In genomic region chr1:172048241-172048734, GRCm38 (mm10) we compare ENCODE assay signal across 9 mouse cellular contexts. TPM values are rescaled to one million over a fixed set of nuclear protein-coding genes. Genes with fewer than 3 reads are reported as not detected.
A peak's percentile ranks its signal among the peaks of the same experiment; 100 is the strongest.
DNase-seq lines count a peak whose midpoint lies in the region; ATAC-seq and TF ChIP-seq lines count a peak whose summit lies in the region.
"Had no signal": no experiment of that assay in that cellular context is flagged by ENCODE, and none has a peak within 500 bp of the region (broad histone marks: within the 10 kb centered on the region; RNA-seq: fewer than 3 reads in every experiment).

No protein-coding gene starts in this region.

- TF ChIP-seq CTCF in lung, postnatal 0 days (IDR thresholded peaks at IDR 0.05): no peak

- peaks cover 6% of the 10 kb centered on the region; the same call in 1 of the 2 replicates for H3K27me3 ChIP-seq in lung, postnatal 0 days (replicated peaks; ENCODE audit: insufficient read depth, low read length)
- H3K27me3 ChIP-seq in limb, embryonic 10.5 days (ENCODE audit: low read depth, poor library complexity, severe bottlenecking): peaks cover 57% of the 10 kb centered on the region
- H3K27me3 ChIP-seq in stomach, embryonic 16.5 days (ENCODE audit: control insufficient read depth, insufficient read depth, low read length): peaks cover 9% of the 10 kb centered on the region

- no peak for TF ChIP-seq EP300 in lung, postnatal 0 days (IDR thresholded peaks at IDR 0.05)

- peak overlapping the region; percentile 36 for H3K4me2 ChIP-seq in lung, postnatal 0 days (replicated peaks; ENCODE audit: low read depth, low read length)
- no peak overlapping the region for H3K4me2 ChIP-seq in stomach, embryonic 16.5 days (ENCODE audit: low read depth, low read length)

- no peak for ATAC-seq in lung, postnatal 0 days
- ATAC-seq in stomach, embryonic 16.5 days (ENCODE audit: insufficient read depth, low FRiP score): peak; percentile 11; the same call in 1 of the 2 replicates

- peak overlapping the region; percentile 9; the same call in 1 of the 2 replicates for H3K27ac ChIP-seq in lung, postnatal 0 days (ENCODE audit: low read length)
- H3K27ac ChIP-seq in limb, embryonic 10.5 days: peak overlapping the region; percentile 46
- no peak overlapping the region; the same call in 1 of the 2 replicates for H3K27ac ChIP-seq in stomach, embryonic 16.5 days (ENCODE audit: low read length)

- no peak overlapping the region for H3K4me3 ChIP-seq in lung, postnatal 0 days (ENCODE audit: low read depth, low read length)
- peak overlapping the region; percentile 0; the same call in 1 of the 2 replicates for H3K4me3 ChIP-seq in limb, embryonic 10.5 days
- H3K4me3 ChIP-seq in stomach, embryonic 16.5 days (replicated peaks; ENCODE audit: low read length): 0 out of 2 replicates have a peak overlapping the region, but pooled peaks have one; percentile 7

- 18% methylated on average over 6 of the region's 6 CpGs for WGBS in lung, postnatal 0 days
- WGBS in limb, embryonic 10.5 days: 41% methylated on average over 6 of the region's 6 CpGs
- WGBS in stomach, embryonic 16.5 days: 31% methylated on average over 6 of the region's 6 CpGs

- no peak overlapping the region for H3K9ac ChIP-seq in lung, postnatal 0 days (replicated peaks; ENCODE audit: low read depth)
- no peak overlapping the region for H3K9ac ChIP-seq in stomach, embryonic 16.5 days (ENCODE audit: low read length)

- H3K9me3 ChIP-seq in lung, postnatal 0 days (ENCODE audit: low read length): no peaks in the 10 kb centered on the region
- H3K9me3 ChIP-seq in limb, embryonic 10.5 days (replicated peaks): no peaks in the 10 kb centered on the region
- no peaks in the 10 kb centered on the region for H3K9me3 ChIP-seq in stomach, embryonic 16.5 days (replicated peaks; ENCODE audit: control insufficient read depth, low read length)

- no peaks in the 10 kb centered on the region; the same call in 1 of the 2 replicates for H3K4me1 ChIP-seq in lung, postnatal 0 days (ENCODE audit: insufficient read depth, low read depth, low read length)
- peaks cover 27% of the 10 kb centered on the region for H3K4me1 ChIP-seq in limb, embryonic 10.5 days
- H3K4me1 ChIP-seq in stomach, embryonic 16.5 days (ENCODE audit: control insufficient read depth, insufficient read depth, low read length): no peaks in the 10 kb centered on the region

- H3K36me3 ChIP-seq in lung, postnatal 0 days (ENCODE audit: insufficient read depth, low read length): no peaks in the 10 kb centered on the region
- no peaks in the 10 kb centered on the region for H3K36me3 ChIP-seq in limb, embryonic 10.5 days
- no peaks in the 10 kb centered on the region for H3K36me3 ChIP-seq in stomach, embryonic 16.5 days (ENCODE audit: control insufficient read depth, insufficient read depth, low read length)

- peak; percentile 46 for DNase-seq in embryo, embryonic 11 days
- DNase-seq in embryo, embryonic 9.5 days (ENCODE audit: extremely low spot score): no peak
- DNase-seq in lung, postnatal 0 days (ENCODE audit: low spot score): no peak
- no peak for DNase-seq in lung, postnatal 36 days
- DNase-seq in limb, embryonic 10.5 days (ENCODE audit: low spot score): no peak
- no peak for DNase-seq in adrenal gland, adult 18-20 months (ENCODE audit: low spot score in 2 of 2)
- no peak for DNase-seq in frontal cortex, postnatal 25 days (ENCODE audit: low spot score in 2 of 2)

RNA-seq across cellular contexts. Expression of gene Nhlh1, which starts 9.1 kb away (rescaled TPM):
- not detected in 2 replicates for polyA plus RNA-seq in lung, postnatal 0 days (2015; fragmentation: Nextera tagmentation; extraction: Ambion mirVana)
- not detected in 2 replicates for polyA plus RNA-seq in limb, embryonic 10.5 days (2016; fragmentation: Nextera tagmentation; extraction: Ambion mirVana)
- polyA plus RNA-seq in stomach, embryonic 16.5 days (2015; fragmentation: Nextera tagmentation; extraction: Ambion mirVana): not detected in 2 replicates
- not detected for total RNA-seq in adrenal gland, adult 18-20 months (2021)
- polyA plus RNA-seq: limb, embryonic 11.5 days had no signal

RNA-seq across cellular contexts. Expression of gene Vangl2, which starts 20.0 kb away (rescaled TPM):
- polyA plus RNA-seq in lung, postnatal 0 days (2015; fragmentation: Nextera tagmentation; extraction: Ambion mirVana): 6.2 and 6.9 TPM in 2 replicates
- 28.3 and 29.9 TPM in 2 replicates for polyA plus RNA-seq in limb, embryonic 10.5 days (2016; fragmentation: Nextera tagmentation; extraction: Ambion mirVana)
- 9.7 and 10.6 TPM in 2 replicates for polyA plus RNA-seq in stomach, embryonic 16.5 days (2015; fragmentation: Nextera tagmentation; extraction: Ambion mirVana)
- 1 to 10 TPM; 1.6 to 1.7 TPM for total RNA-seq in adrenal gland, adult 18-20 months (2021)

RNA-seq across cellular contexts. Expression of gene Copa, which starts 34.0 kb away (rescaled TPM):
- 99.1 and 111 TPM in 2 replicates for polyA plus RNA-seq in lung, postnatal 0 days (2015; fragmentation: Nextera tagmentation; extraction: Ambion mirVana)
- 155 and 201 TPM in 2 replicates for polyA plus RNA-seq in limb, embryonic 10.5 days (2016; fragmentation: Nextera tagmentation; extraction: Ambion mirVana)
- 238 and 260 TPM in 2 replicates for polyA plus RNA-seq in stomach, embryonic 16.5 days (2015; fragmentation: Nextera tagmentation; extraction: Ambion mirVana)
- total RNA-seq in adrenal gland, adult 18-20 months (2021): 100 to 1,000 TPM; 168 to 183 TPM

RNA-seq across cellular contexts. Expression of gene Ncstn, which starts 34.3 kb away (rescaled TPM):
- 103 and 108 TPM in 2 replicates for polyA plus RNA-seq in lung, postnatal 0 days (2015; fragmentation: Nextera tagmentation; extraction: Ambion mirVana)
- polyA plus RNA-seq in limb, embryonic 10.5 days (2016; fragmentation: Nextera tagmentation; extraction: Ambion mirVana): 83.4 and 95.9 TPM in 2 replicates
- polyA plus RNA-seq in stomach, embryonic 16.5 days (2015; fragmentation: Nextera tagmentation; extraction: Ambion mirVana): 132 and 145 TPM in 2 replicates
- 10 to 100 TPM; 79.5 to 94.9 TPM for total RNA-seq in adrenal gland, adult 18-20 months (2021)
